Mouse (Mus musculus): ENCODE measurements around the gene Arhgap31.

Gene Arhgap31

GRCm38 (mm10) chr16:38596651-38597050 lies 116.4 kb downstream of the Arhgap31 start:
- DNase-seq (ENCODE audit: low spot score): no peak

GRCm38 (mm10) chr16:38596099-38596498 lies 117.0 kb downstream of the Arhgap31 start:
- no peak for DNase-seq (ENCODE audit: low spot score)

GRCm38 (mm10) chr16:38594435-38594834 lies 118.6 kb downstream of the Arhgap31 start:
- no peak for DNase-seq (ENCODE audit: low spot score)

GRCm38 (mm10) chr16:38592946-38593345 lies 120.1 kb downstream of the Arhgap31 start:
- no peak for DNase-seq (ENCODE audit: low spot score)

GRCm38 (mm10) chr16:38592026-38592678 lies 120.9 kb downstream of the Arhgap31 start:
- DNase-seq (ENCODE audit: low spot score): no peak

GRCm38 (mm10) chr16:38591506-38591905 lies 121.6 kb downstream of the Arhgap31 start:
- DNase-seq (ENCODE audit: low spot score): no peak

GRCm38 (mm10) chr16:38587572-38587971 lies 125.5 kb downstream of the Arhgap31 start:
- DNase-seq (ENCODE audit: low spot score): no peak

GRCm38 (mm10) chr16:38587163-38587562 lies 125.9 kb downstream of the Arhgap31 start:
- DNase-seq (ENCODE audit: low spot score): no peak

GRCm38 (mm10) chr16:38585186-38585585 lies 127.9 kb downstream of the Arhgap31 start:
- no peak for DNase-seq (ENCODE audit: low spot score)

GRCm38 (mm10) chr16:38584761-38585160 lies 128.3 kb downstream of the Arhgap31 start:
- no peak for DNase-seq (ENCODE audit: low spot score)

- DNase-seq (ENCODE audit: low spot score): no peak
Observed at GRCm38 (mm10) chr16:38571481-38571880, 141.6 kb downstream of the Arhgap31 start.

GRCm38 (mm10) chr16:38568192-38568591 lies 144.9 kb downstream of the Arhgap31 start:
- no peak for DNase-seq (ENCODE audit: low spot score)

- DNase-seq (ENCODE audit: low spot score): no peak
Observed at GRCm38 (mm10) chr16:38563516-38563915, 149.6 kb downstream of the Arhgap31 start.

GRCm38 (mm10) chr16:38562968-38563327 lies 150.1 kb downstream of the Arhgap31 start:
- DNase-seq (ENCODE audit: low spot score): no peak

GRCm38 (mm10) chr16:38562131-38562967 lies 150.7 kb downstream of the Arhgap31 start:
- peak; percentile 90 for DNase-seq (ENCODE audit: low spot score)

- DNase-seq (ENCODE audit: low spot score): no peak
Observed at GRCm38 (mm10) chr16:38558221-38558748, 154.8 kb downstream of the Arhgap31 start, which contains the start of gene Tmem39a. Tmem39a (plus strand) TSS chr16:38558698.

- no peak for DNase-seq (ENCODE audit: low spot score)
Observed at GRCm38 (mm10) chr16:38555988-38556387, 157.1 kb downstream of the Arhgap31 start.

- DNase-seq (ENCODE audit: low spot score): peak; percentile 42
Observed at GRCm38 (mm10) chr16:38549479-38550396, 163.3 kb downstream of the Arhgap31 start, which contains the start of gene Poglut1. Poglut1 (minus strand) TSS chr16:38550258.
